Mouse (Mus musculus) MEL (cell line): ENCODE data around the gene Gyg. TPM values are rescaled to one million over a fixed set of nuclear protein-coding genes. Genes with fewer than 3 reads are reported as not detected.

ENCODE experiments used
- DNase-seq: peaks from one replicate; pipeline ENCODE4 v3.0.0; 2011; ENCODE audit warnings: low read depth, low spot score
- H3K27ac ChIP-seq: 2 replicates; pipeline ENCODE4 v1.5.1; 2012; ENCODE audit warnings: low read depth, mild to moderate bottlenecking, control low read depth, low read length, moderate library complexity; ENCODE audit not compliant: control insufficient read depth
- H3K27me3 ChIP-seq, 2 experiments: fragments of 150-350 bp in 1 of 2; sonication (generic) in 1 of 2; 2 replicates each; pipeline ENCODE4 v1.6.1; 2012; ENCODE audit warnings: low read length in 2 of 2, mild to moderate bottlenecking in 2 of 2, improper control_type of control experiment in 1 of 2, moderate library complexity in 1 of 2; ENCODE audit not compliant: insufficient read depth in 2 of 2, control insufficient read depth in 1 of 2
- H3K36me3 ChIP-seq, 2 experiments: 2 replicates each; pipeline ENCODE4 v1.6.1; 2012 to 2014; ENCODE audit warnings: low read length in 2 of 2, improper control_type of control experiment in 1 of 2, inconsistent platforms in 1 of 2, mild to moderate bottlenecking in 1 of 2; ENCODE audit not compliant: insufficient read depth in 2 of 2, control insufficient read depth in 1 of 2
- H3K4me1 ChIP-seq, 2 experiments: fragments of 150-350 bp in 1 of 2; sonication (generic) in 1 of 2; 2 replicates each; pipeline ENCODE4 v1.6.1; 2012; ENCODE audit warnings: low read length in 2 of 2, improper control_type of control experiment in 1 of 2, mild to moderate bottlenecking in 1 of 2; ENCODE audit not compliant: insufficient read depth in 2 of 2, control insufficient read depth in 1 of 2
- H3K4me3 ChIP-seq, 2 experiments: fragments of 150-350 bp in 1 of 2; sonication (generic) in 1 of 2; 2 replicates each; pipeline ENCODE4 v1.5.1; 2012; ENCODE audit warnings: low read depth in 2 of 2, low read length in 2 of 2, mild to moderate bottlenecking in 2 of 2, moderate library complexity in 2 of 2, control low read depth in 1 of 2, improper control_type of control experiment in 1 of 2; ENCODE audit not compliant: control insufficient read depth in 1 of 2, insufficient read depth in 1 of 2
- H3K79me2 ChIP-seq: 2 replicates; pipeline ENCODE4 v1.6.1; 2012; ENCODE audit warnings: mild to moderate bottlenecking, low read length, moderate library complexity; ENCODE audit not compliant: control insufficient read depth, poor library complexity, insufficient read depth
- H3K9ac ChIP-seq: 2 replicates; pipeline ENCODE4 v1.6.1; 2012; ENCODE audit warnings: low read depth, mild to moderate bottlenecking, control low read depth, low read length, moderate library complexity; ENCODE audit not compliant: control insufficient read depth, poor library complexity, severe bottlenecking
- H3K9me3 ChIP-seq: fragments of 150-350 bp; sonication (generic); replicated peaks from 2 replicates; pipeline ENCODE4 v1.6.1; 2012; ENCODE audit warnings: mild to moderate bottlenecking, low read length, improper control_type of control experiment, moderate library complexity; ENCODE audit not compliant: insufficient read depth
- BHLHE40 ChIP-seq: IDR thresholded peaks from 2 replicates; pipeline ENCODE4 v1.6.1; 2012; ENCODE audit warnings: low read depth, mild to moderate bottlenecking, inconsistent platforms, low read length, improper control_type of control experiment, borderline replicate concordance
- E2F4 ChIP-seq: IDR thresholded peaks from 2 replicates; pipeline ENCODE4 v1.6.1; 2011; ENCODE audit warnings: low read depth, low read length, improper control_type of control experiment, borderline replicate concordance
- ELF1 ChIP-seq: IDR thresholded peaks from 2 replicates; pipeline ENCODE4 v1.6.1; 2014; ENCODE audit warnings: low read depth, mild to moderate bottlenecking, inconsistent platforms, low read length, improper control_type of control experiment, moderate library complexity
- ETS1 ChIP-seq: IDR thresholded peaks from 2 replicates; pipeline ENCODE4 v1.6.1; 2012; ENCODE audit warnings: low read depth, mild to moderate bottlenecking, inconsistent platforms, low read length, improper control_type of control experiment, moderate library complexity
- GATA1 ChIP-seq: IDR thresholded peaks from 2 replicates; pipeline ENCODE4 v1.6.1; 2011; ENCODE audit warnings: low read depth, low read length, improper control_type of control experiment
- HCFC1 ChIP-seq: IDR thresholded peaks from 2 replicates; pipeline ENCODE4 v1.6.1; 2012; ENCODE audit warnings: low read depth, mild to moderate bottlenecking, inconsistent platforms, low read length, improper control_type of control experiment, moderate library complexity
- JUND ChIP-seq: IDR thresholded peaks from 2 replicates; pipeline ENCODE4 v1.6.1; 2011; ENCODE audit warnings: low read depth, mild to moderate bottlenecking, improper control_type of control experiment, low read length
- KAT2A ChIP-seq: conservative IDR thresholded peaks from 2 replicates; pipeline ENCODE4 v1.6.1; 2012; ENCODE audit warnings: low read depth, low read length, improper control_type of control experiment, inconsistent platforms
- MAX ChIP-seq: IDR thresholded peaks from 2 replicates; pipeline ENCODE4 v1.6.1; 2011; ENCODE audit warnings: low read length, improper control_type of control experiment
- MXI1 ChIP-seq: IDR thresholded peaks from 2 replicates; pipeline ENCODE4 v1.6.1; 2011; ENCODE audit warnings: mild to moderate bottlenecking, low read depth, low read length, improper control_type of control experiment
- MYB ChIP-seq: IDR thresholded peaks from 2 replicates; pipeline ENCODE4 v1.6.1; 2011; ENCODE audit warnings: mild to moderate bottlenecking, low read depth, low read length, improper control_type of control experiment
- MYC ChIP-seq: IDR thresholded peaks from 2 replicates; pipeline ENCODE4 v1.6.1; 2011; ENCODE audit warnings: low read depth, mild to moderate bottlenecking, low read length, improper control_type of control experiment, moderate library complexity
- POLR2AphosphoS2 ChIP-seq: IDR thresholded peaks from 2 replicates; pipeline ENCODE4 v1.6.1; 2011; ENCODE audit warnings: low read length, improper control_type of control experiment
- RAD21 ChIP-seq: IDR thresholded peaks from 2 replicates; pipeline ENCODE4 v1.6.1; 2011; ENCODE audit warnings: mild to moderate bottlenecking, low read depth, low read length, improper control_type of control experiment
- RCOR1 ChIP-seq: IDR thresholded peaks from 2 replicates; pipeline ENCODE4 v1.6.1; 2012; ENCODE audit warnings: low read depth, mild to moderate bottlenecking, inconsistent platforms, low read length, improper control_type of control experiment
- SMC3 ChIP-seq: IDR thresholded peaks from 2 replicates; pipeline ENCODE4 v1.6.1; 2011; ENCODE audit warnings: low read depth, low read length, improper control_type of control experiment
- TCF12 ChIP-seq: IDR thresholded peaks from 2 replicates; pipeline ENCODE4 v1.6.1; 2014; ENCODE audit warnings: low read depth, mild to moderate bottlenecking, inconsistent platforms, low read length, improper control_type of control experiment, moderate library complexity
- USF2 ChIP-seq, 2 experiments: IDR thresholded peaks; 2 replicates each; pipeline ENCODE4 v1.6.1; 2011 to 2012; ENCODE audit warnings: improper control_type of control experiment in 2 of 2, low read length in 2 of 2, borderline replicate concordance in 1 of 2, inconsistent platforms in 1 of 2, low read depth in 1 of 2, mild to moderate bottlenecking in 1 of 2; ENCODE audit not compliant: insufficient read depth in 1 of 2
- polyA plus RNA-seq, 2 experiments: library from polyadenylated mRNA; stranded (reverse) in 1 of 2; unstranded in 1 of 2; fragments of >175 nt in 1 of 2; fragments of >200 nt in 1 of 2; gene quantifications; 2 replicates each; pipeline versions ENCODE4 v1.2.1 to v1.2.4; 2012; ENCODE audit warnings: low replicate concordance in 2 of 2, low read depth in 1 of 2; ENCODE audit not compliant: insufficient read length in 2 of 2, insufficient read depth in 1 of 2, missing spikeins in 1 of 2
- total RNA-seq: library from RNA; depleted of rRNA; stranded (reverse); fragments of 300-350 nt; gene quantifications from 2 replicates; pipeline ENCODE4 v1.2.3, GENCODE M21; 2012

Gyg gene
- total and polyA plus RNA-seq, 3 experiments = 23.8 to 207 (median 41.0) TPM

DNA sequence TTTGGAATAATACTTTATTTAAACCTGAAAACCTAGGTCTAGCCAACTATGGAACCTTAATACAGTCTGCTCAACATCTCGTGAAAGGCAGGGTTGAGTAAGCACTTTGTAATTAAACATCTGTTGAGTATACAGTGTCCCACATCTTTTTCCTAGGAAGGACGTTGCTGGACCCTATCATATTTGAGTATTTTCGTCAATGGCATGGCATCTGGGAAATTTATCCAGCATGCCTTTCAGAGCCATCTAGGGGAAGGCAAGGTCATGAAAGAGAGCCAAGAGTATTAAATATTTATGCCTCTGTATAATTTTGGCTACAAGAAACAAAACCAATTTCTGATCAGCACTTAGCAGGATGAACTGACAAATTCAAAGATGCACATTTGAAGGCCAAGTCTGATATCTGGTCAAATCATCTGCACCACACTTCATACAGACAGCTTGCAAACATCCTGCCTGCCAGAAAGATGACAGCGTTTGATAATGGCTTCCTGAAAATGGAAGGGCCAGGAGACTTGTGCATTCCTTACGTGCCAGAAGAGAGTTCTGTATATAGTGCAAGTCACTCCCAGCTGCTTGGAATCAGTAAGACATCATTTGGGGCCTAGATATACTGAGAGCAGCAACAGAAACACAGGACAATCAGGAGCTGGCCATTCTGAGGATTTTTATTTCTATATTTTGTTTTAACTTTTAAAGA, 34.0 kb upstream of the Gyg start:
- no peak overlapping the region for H3K9ac ChIP-seq
- H3K9me3 ChIP-seq = no peaks in the 10 kb centered on the region
- no peak overlapping the region for H3K4me3 ChIP-seq
- peaks cover 0 to 1% of the 10 kb centered on the region in 2 experiments; a peak in 1 of 4 replicates for H3K27me3 ChIP-seq
- H3K79me2 ChIP-seq = no peaks in the 10 kb centered on the region
- TF ChIP-seq SMC3 (no peak), GATA1 (0 out of 2 replicates have a peak, but pooled peaks have one; percentile 7), MYB (no peak), MAX (no peak), JUND (no peak), HCFC1 (no peak), USF2 (IDR thresholded peaks at IDR 0.05; ENCODE audit: borderline replicate concordance in 1 of 2, insufficient read depth in 1 of 2, low read depth in 1 of 2, low read length in 2 of 2) (no peak), MYC (no peak)
- no peaks in the 10 kb centered on the region for H3K4me1 ChIP-seq
- H3K36me3 ChIP-seq = no peaks in the 10 kb centered on the region
- H3K27ac ChIP-seq = no peak overlapping the region
- peak; percentile 5 for DNase-seq

DNA sequence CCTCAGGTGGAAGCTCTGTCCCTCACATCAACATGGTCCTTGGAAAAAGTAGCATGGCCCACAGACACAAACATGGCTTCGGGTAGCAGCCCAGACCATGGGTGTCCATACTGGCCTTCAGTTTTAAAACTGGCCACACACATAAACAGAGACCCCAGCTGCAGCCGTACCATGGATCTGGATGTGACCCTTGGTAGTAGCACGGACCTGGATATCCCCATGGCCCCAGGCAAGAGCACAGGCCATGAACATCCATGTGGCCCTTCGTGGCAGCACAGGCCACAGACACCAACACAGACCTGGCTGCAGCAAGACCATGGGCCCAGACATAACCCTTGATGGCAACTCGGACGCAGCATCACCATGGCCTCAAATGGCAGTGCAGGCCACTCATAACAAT, 17.3 kb upstream of the Gyg start:
- no peak overlapping the region for H3K27ac ChIP-seq
- H3K9me3 ChIP-seq = no peaks in the 10 kb centered on the region
- no peak overlapping the region for H3K9ac ChIP-seq
- no peaks in the 10 kb centered on the region for H3K79me2 ChIP-seq
- H3K4me3 ChIP-seq = no peak overlapping the region
- H3K27me3 ChIP-seq = peaks cover 0 to 3% of the 10 kb centered on the region in 2 experiments; a peak in 1 of 4 replicates
- no peaks in the 10 kb centered on the region for H3K36me3 ChIP-seq
- TF ChIP-seq JUND = no peak
- TF ChIP-seq POLR2AphosphoS2 = no peak
- TF ChIP-seq E2F4 = no peak
- TF ChIP-seq BHLHE40 = no peak
- TF ChIP-seq TCF12 = no peak
- TF ChIP-seq MAX = no peak
- no peak for TF ChIP-seq ELF1
- no peak for TF ChIP-seq RCOR1
- no peak for TF ChIP-seq RAD21
- TF ChIP-seq MXI1 = no peak
- no peak for TF ChIP-seq ETS1
- no peak for TF ChIP-seq KAT2A
- H3K4me1 ChIP-seq = no peaks in the 10 kb centered on the region
- DNase-seq = no peak
